Mouse (Mus musculus) forebrain, embryonic 11.5 days (tissue): ENCODE measurements around the gene Scyl3. TPM values are rescaled to one million over a fixed set of nuclear protein-coding genes. Genes with fewer than 3 reads are reported as not detected.

ENCODE experiments used
- ATAC-seq: fragments of 200-750 bp; cut with Nextera tagmentation; replicated peaks from 2 replicates; pipeline ENCODE4 v1.8.0; 2017; ENCODE audit warnings: moderate TSS enrichment; ENCODE audit not compliant: low FRiP score
- DNase-seq: peaks from one replicate; pipeline ENCODE4 v3.0.0-alpha.2; 2017; ENCODE audit warnings: low spot score
- H3K27ac ChIP-seq: fragments of 300-500 bp; sonication (generic); 2 replicates; pipeline ENCODE4 v1.5.1; 2014; ENCODE audit warnings: low read depth, low read length
- H3K27me3 ChIP-seq: fragments of 300-500 bp; sonication (generic); 2 replicates; pipeline ENCODE4 v1.6.1; 2014; ENCODE audit warnings: mild to moderate bottlenecking, low read length, mixed read lengths; ENCODE audit not compliant: control insufficient read depth, insufficient read depth
- H3K36me3 ChIP-seq: fragments of 300-500 bp; sonication (generic); 2 replicates; pipeline ENCODE4 v1.6.1; 2014; ENCODE audit warnings: mild to moderate bottlenecking, low read length, moderate library complexity, mixed read lengths; ENCODE audit not compliant: control insufficient read depth, insufficient read depth
- H3K4me1 ChIP-seq: fragments of 300-500 bp; sonication (generic); replicated peaks from 2 replicates; pipeline ENCODE4 v1.6.1; 2014; ENCODE audit warnings: low read length, mixed read lengths; ENCODE audit not compliant: control insufficient read depth, insufficient read depth
- H3K4me2 ChIP-seq: fragments of 300-500 bp; sonication (generic); 2 replicates; pipeline ENCODE4 v1.6.1; 2014; ENCODE audit warnings: low read depth, mild to moderate bottlenecking, low read length, moderate library complexity, mixed read lengths; ENCODE audit not compliant: severe bottlenecking
- H3K4me3 ChIP-seq: fragments of 300-500 bp; sonication (generic); 2 replicates; pipeline ENCODE4 v1.5.1; 2014; ENCODE audit warnings: low read depth, low read length
- H3K9ac ChIP-seq: fragments of 300-500 bp; sonication (generic); 2 replicates; pipeline ENCODE4 v1.6.1; 2014; ENCODE audit warnings: low read length
- H3K9me3 ChIP-seq: fragments of 300-500 bp; sonication (generic); 2 replicates; pipeline ENCODE4 v1.6.1; 2016; ENCODE audit warnings: low read length, mixed read lengths; ENCODE audit not compliant: control insufficient read depth
- WGBS: fragments of 180-500 bp; shearing (Covaris S2); extraction: QIAGEN DNeasy Blood & Tissue Kit; methylation state at CpG from one replicate; pipeline ENCODE4 v1.1.7; 2014; 5-methylcytosine and 5-hydroxymethylcytosine counted together
- polyA plus RNA-seq: library from polyadenylated mRNA; unstranded; fragments of >200 nt; fragmentation: Nextera tagmentation; extraction: Ambion mirVana; gene quantifications from 2 replicates; pipeline ENCODE4 v1.2.1, GENCODE M21; 2014

Scyl3 gene
- polyA plus RNA-seq, 1 experiment from 2014 or later: 20.1 TPM

DNA sequence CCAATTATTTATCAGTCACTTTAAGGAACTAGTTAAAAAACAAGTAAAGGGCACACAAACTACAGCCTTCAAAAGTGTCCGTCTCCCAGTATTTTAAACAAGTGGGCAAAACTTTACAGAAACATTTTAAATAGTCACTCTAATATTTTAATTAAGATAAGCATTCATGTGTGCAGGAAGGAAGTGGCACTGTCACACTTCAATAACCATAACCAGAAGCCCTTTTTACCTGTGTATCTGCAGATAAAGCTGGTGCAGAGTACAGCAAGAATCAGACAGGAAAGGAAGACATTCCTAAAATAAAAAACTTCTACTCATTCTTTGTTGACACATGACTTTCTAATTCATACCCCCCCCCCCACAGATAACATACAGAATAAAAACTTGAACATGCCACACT, 47.6 kb downstream of the Scyl3 start:
- DNase-seq (no peak), ATAC-seq (no peak)
- Histone ChIP-seq H3K9ac (no peak overlapping the region), H3K27me3 (no peaks in the 10 kb centered on the region), H3K36me3 (no peaks in the 10 kb centered on the region; the same call in 1 of the 2 replicates), H3K4me2 (no peak overlapping the region), H3K27ac (no peak overlapping the region), H3K4me3 (no peak overlapping the region), H3K9me3 (no peaks in the 10 kb centered on the region), H3K4me1 (no peaks in the 10 kb centered on the region)
- WGBS: 92% methylated on average over 1 of the region's 1 CpGs

DNA sequence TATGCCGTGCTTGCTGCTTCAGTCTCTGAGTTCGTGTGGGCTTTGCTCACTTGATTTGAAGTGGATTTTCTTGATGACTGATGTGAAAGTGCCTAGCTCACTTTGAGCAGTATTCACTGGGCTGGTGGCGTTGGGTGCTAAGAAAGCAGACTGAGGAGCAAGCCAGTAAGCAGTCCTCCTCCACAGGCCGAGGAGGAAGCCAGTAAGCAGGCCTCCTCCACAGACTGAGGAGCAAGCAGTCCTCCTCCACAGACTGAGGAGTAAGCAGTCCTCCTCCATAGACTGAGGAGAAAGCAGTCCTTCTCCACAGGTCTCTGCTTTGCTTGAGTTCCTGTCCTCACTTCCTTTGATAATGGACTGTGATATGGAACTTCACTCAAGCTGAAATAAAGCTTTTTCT, 63.5 kb downstream of the Scyl3 start:
- no peak overlapping the region for H3K4me2 ChIP-seq
- H3K27me3 ChIP-seq: no peaks in the 10 kb centered on the region
- ATAC-seq (no peak), DNase-seq (no peak)
- no peaks in the 10 kb centered on the region for H3K9me3 ChIP-seq
- H3K9ac ChIP-seq: no peak overlapping the region
- H3K27ac ChIP-seq: no peak overlapping the region
- 84% methylated on average over 4 of the region's 4 CpGs for WGBS
- no peak overlapping the region for H3K4me3 ChIP-seq
- no peaks in the 10 kb centered on the region for H3K36me3 ChIP-seq
- no peaks in the 10 kb centered on the region; the same call in 1 of the 2 replicates for H3K4me1 ChIP-seq

DNA sequence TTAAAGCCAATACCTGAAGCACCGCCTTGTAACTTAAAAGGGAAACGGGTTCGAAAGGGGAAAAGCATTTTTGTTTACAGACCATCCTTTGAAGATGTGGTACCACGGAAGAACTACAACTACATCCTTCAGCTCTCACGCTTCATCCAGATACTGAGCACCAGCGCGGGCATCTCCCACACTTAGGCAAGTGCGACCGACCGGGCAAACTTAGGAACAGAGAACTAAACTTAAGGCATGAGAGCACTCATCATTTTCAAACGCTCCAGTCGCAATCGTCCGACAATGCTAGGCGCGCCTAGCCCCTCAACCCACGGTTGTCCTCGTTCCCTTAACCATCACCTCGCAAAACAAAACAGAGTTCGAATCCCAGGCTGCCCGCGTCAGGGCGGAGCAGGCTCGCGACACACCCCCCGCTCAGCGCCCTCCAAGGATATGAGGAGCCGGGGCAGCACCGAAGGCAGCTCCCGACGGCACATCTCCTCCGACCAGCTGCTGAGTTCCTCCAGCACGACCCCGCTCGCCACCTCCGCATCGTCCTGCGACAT, 65.3 kb downstream of the Scyl3 start:
- Histone ChIP-seq H3K4me1 (no peaks in the 10 kb centered on the region; the same call in 1 of the 2 replicates), H3K9ac (peak overlapping the region; percentile 77), H3K36me3 (no peaks in the 10 kb centered on the region), H3K4me2 (peak overlapping the region; percentile 70), H3K27ac (no peak overlapping the region), H3K4me3 (peak overlapping the region; percentile 68), H3K27me3 (no peaks in the 10 kb centered on the region), H3K9me3 (no peaks in the 10 kb centered on the region)
- 1% methylated on average over 38 of the region's 38 CpGs for WGBS
- no peak for DNase-seq
- peak; percentile 20; the same call in 1 of the 2 replicates for ATAC-seq

- peak; percentile 94 for DNase-seq
- H3K4me1 ChIP-seq: no peaks in the 10 kb centered on the region; the same call in 1 of the 2 replicates
- ATAC-seq: peak; percentile 96
- H3K36me3 ChIP-seq: no peaks in the 10 kb centered on the region
- H3K4me3 ChIP-seq: peak within 1 kb of the TSS; percentile 68
- 4% methylated on average over 43 of the region's 43 CpGs for WGBS
- H3K4me2 ChIP-seq: peak within 1 kb of the TSS; percentile 70
- no peaks in the 10 kb centered on the region for H3K27me3 ChIP-seq
- H3K27ac ChIP-seq: no peak within 1 kb of the TSS
- H3K9me3 ChIP-seq: no peaks in the 10 kb centered on the region
- peak within 1 kb of the TSS; percentile 77 for H3K9ac ChIP-seq
Observed at GRCm38 (mm10) chr1:163994721-163995608, 66.1 kb downstream of the Scyl3 start, which contains the start of the genes BC055324 and Mettl18. BC055324 (minus strand) TSS chr1:163994796. Mettl18 (plus strand) TSS chr1:163994889.

DNA sequence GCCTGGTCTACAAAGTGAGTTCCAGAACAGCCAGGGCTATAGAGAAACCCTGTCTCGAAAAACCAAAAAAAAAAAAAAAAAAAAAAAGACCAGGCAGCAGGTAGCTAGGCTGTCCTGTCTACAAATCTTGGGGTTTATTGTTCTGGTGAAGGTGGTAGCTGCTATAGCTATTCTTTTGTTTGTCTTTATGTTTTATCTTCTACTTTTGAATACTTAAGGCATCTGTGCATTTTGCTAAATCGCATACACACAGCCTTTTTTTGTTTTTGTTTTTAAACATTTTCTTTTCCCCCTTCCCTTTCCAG, 66.7 kb downstream of the Scyl3 start:
- Histone ChIP-seq H3K9me3 (no peaks in the 10 kb centered on the region), H3K4me2 (peak overlapping the region; percentile 48), H3K27ac (no peak overlapping the region), H3K4me3 (peak overlapping the region; percentile 68), H3K9ac (no peak overlapping the region; the same call in 1 of the 2 replicates), H3K27me3 (no peaks in the 10 kb centered on the region), H3K36me3 (no peaks in the 10 kb centered on the region), H3K4me1 (no peaks in the 10 kb centered on the region; the same call in 1 of the 2 replicates)
- WGBS: 91% methylated on average over 1 of the region's 2 CpGs
- DNase-seq (no peak), ATAC-seq (no peak)

GRCm38 (mm10) chr1:164001831-164002452, 73.0 kb downstream of the Scyl3 start:
- Histone ChIP-seq H3K4me1 (no peaks in the 10 kb centered on the region), H3K27me3 (no peaks in the 10 kb centered on the region), H3K9ac (no peak overlapping the region), H3K36me3 (no peaks in the 10 kb centered on the region), H3K9me3 (no peaks in the 10 kb centered on the region), H3K4me2 (no peak overlapping the region), H3K4me3 (no peak overlapping the region), H3K27ac (no peak overlapping the region)
- WGBS: 52% methylated on average over 6 of the region's 6 CpGs
- ATAC-seq: no peak
- DNase-seq: no peak

- no peaks in the 10 kb centered on the region for H3K4me1 ChIP-seq
- no peak overlapping the region for H3K4me2 ChIP-seq
- no peaks in the 10 kb centered on the region for H3K27me3 ChIP-seq
- H3K4me3 ChIP-seq: no peak overlapping the region
- no peaks in the 10 kb centered on the region for H3K9me3 ChIP-seq
- DNase-seq: no peak
- ATAC-seq: no peak
- no peak overlapping the region for H3K27ac ChIP-seq
- WGBS: 85% methylated on average over 3 of the region's 3 CpGs
- no peak overlapping the region for H3K9ac ChIP-seq
- H3K36me3 ChIP-seq: no peaks in the 10 kb centered on the region
Observed at GRCm38 (mm10) chr1:164004311-164004710, 75.4 kb downstream of the Scyl3 start.
